Mouse (Mus musculus) olfactory bulb, adult 2 months (tissue): ENCODE results near the gene Klk7.

Source experiments
- CTCF ChIP-seq: fragments of 200-500 bp; IDR thresholded peaks from 2 replicates; pipeline ENCODE4 v1.5.1; 2012; ENCODE audit warnings: low read depth, mild to moderate bottlenecking, low read length, moderate library complexity; ENCODE audit not compliant: insufficient read depth
- POLR2A ChIP-seq: fragments of 200-500 bp; IDR thresholded peaks from 2 replicates; pipeline ENCODE4 v1.6.1; 2012; ENCODE audit warnings: mild to moderate bottlenecking, low read depth, low read length, moderate library complexity; ENCODE audit not compliant: insufficient read depth

- TF ChIP-seq CTCF (no peak), POLR2A (no peak)
Observed at GRCm38 (mm10) chr7:43775311-43776057, 35.6 kb upstream of the Klk7 start.
